Mouse (Mus musculus): Measurements from ENCODE around the gene Tdrd9. TPM values are rescaled to one million over a fixed set of nuclear protein-coding genes. Genes with fewer than 3 reads are reported as not detected.
A peak's percentile ranks its signal among the peaks of the same experiment; 100 is the strongest.

Gene Tdrd9
- total RNA-seq (2021), result under 1 TPM in 1 of 2 experiments, not detected in 1; 0.09 TPM
- polyA plus RNA-seq (2012; rRNA removed), result 0.10 and 0.15 TPM in 2 replicates
- long read RNA-seq, result 0 reads

DNA sequence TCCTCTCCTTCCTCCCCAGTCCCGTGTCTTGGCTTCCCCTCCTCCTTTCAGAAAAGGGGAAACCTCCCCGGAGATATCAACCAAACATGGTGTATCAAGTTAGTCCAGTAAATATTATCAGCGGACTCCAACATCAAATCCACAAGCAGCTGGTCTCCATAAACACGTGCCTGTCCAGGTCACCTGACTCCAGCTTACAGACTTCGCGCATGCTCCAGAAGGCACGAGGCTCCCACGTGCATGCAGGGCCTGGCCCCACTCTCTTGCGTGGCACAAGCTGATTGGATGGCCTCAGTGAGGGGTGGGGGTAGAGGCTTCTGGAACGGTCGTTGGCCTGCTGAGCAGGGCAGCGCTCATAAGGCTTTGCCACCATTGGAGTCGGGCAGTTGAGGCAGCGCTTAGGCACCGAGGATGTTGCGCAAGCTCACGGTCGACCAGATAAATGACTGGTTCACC is at the start of gene Tdrd9:
Gene Tdrd9 (plus strand): TSS at position 329 of the 456 bp plus-strand sequence.
- no peak within 1 kb of the TSS for H3K4me3 ChIP-seq
- intact Hi-C loops (cut with DNase I), result no loop called here
- no peak for DNase-seq
- no peak within 1 kb of the TSS for H3K27ac ChIP-seq
- no peaks in the 10 kb centered on the region; the same call in 1 of the 2 replicates for H3K79me2 ChIP-seq (replicated peaks; ENCODE audit: control insufficient read depth, insufficient read depth, low read length)
- H3K9ac ChIP-seq (ENCODE audit: low read depth, low read length), result no peak within 1 kb of the TSS
- WGBS, result 80% methylated on average over 18 of the region's 18 CpGs
- H3K27me3 ChIP-seq (ENCODE audit: control insufficient read depth, insufficient read depth, low read length), result no peaks in the 10 kb centered on the region
- no peaks in the 10 kb centered on the region for H3K4me1 ChIP-seq (ENCODE audit: control insufficient read depth, insufficient read depth, low read length)
- TF ChIP-seq EP300 (IDR thresholded peaks at IDR 0.05; ENCODE audit: insufficient read depth, low read depth, low read length) (no peak), CTCF (IDR thresholded peaks at IDR 0.05) (no peak), POLR2A (IDR thresholded peaks at IDR 0.05; ENCODE audit: insufficient read depth, low read depth, low read length) (no peak)
- H3K36me3 ChIP-seq (ENCODE audit: control insufficient read depth, insufficient read depth, low read length), result no peaks in the 10 kb centered on the region

DNA sequence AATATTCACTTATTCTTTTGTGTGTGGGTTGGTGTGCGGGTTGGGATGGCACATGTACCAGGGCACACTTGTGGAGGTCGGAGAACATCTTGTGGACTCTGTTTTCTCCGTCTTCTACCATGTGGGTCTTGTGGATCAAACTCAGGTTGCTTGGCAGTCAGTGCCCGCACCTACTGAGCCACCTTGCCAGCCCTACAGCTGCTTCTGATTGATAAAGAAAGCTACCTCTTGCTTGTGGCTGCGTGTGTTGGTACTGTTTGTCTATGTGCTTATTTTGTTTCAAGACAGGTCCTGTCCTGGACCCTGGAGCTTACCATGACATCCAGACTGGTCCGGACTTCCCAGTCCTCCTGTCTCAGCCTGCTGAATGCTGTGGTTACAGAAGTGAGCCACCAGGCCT is 48.2 kb upstream of the Tdrd9 start:
- 84% methylated on average over 6 of the region's 6 CpGs for WGBS
- Histone ChIP-seq H3K27me3 (ENCODE audit: control insufficient read depth, insufficient read depth, low read length) (no peaks in the 10 kb centered on the region), H3K9ac (ENCODE audit: low read depth, low read length) (no peak overlapping the region), H3K36me3 (ENCODE audit: control insufficient read depth, insufficient read depth, low read length) (no peaks in the 10 kb centered on the region), H3K79me2 (replicated peaks; ENCODE audit: control insufficient read depth, insufficient read depth, low read length) (no peaks in the 10 kb centered on the region), H3K4me1 (ENCODE audit: control insufficient read depth, insufficient read depth, low read length) (no peaks in the 10 kb centered on the region), H3K4me3 (no peak overlapping the region), H3K27ac (no peak overlapping the region)
- TF ChIP-seq CTCF (IDR thresholded peaks at IDR 0.05) (no peak), EP300 (IDR thresholded peaks at IDR 0.05; ENCODE audit: insufficient read depth, low read depth, low read length) (no peak), POLR2A (IDR thresholded peaks at IDR 0.05; ENCODE audit: insufficient read depth, low read depth, low read length) (no peak)
- intact Hi-C loops (cut with DNase I), result no loop called here
- DNase-seq, result no peak

DNA sequence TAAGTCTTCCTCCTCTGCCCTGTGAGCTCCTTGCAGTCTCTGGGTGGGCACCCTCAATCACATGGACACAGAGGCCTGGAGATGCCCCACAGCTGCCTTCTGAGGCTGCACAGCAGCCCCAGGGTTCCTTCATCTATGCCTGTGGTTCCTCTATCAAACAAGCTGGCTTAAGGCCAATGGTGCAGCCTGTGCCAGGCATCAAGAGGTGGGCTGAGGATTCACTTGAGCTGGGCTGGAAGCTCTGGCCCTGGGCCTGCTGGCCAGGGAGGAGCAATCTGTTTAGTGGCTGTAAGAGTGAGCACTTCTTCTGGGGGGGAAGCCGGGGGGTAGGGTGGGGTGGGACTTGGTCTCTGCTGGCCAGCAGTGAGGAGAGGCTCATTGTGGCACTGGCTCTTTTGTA is 44.0 kb upstream of the Tdrd9 start:
- intact Hi-C loops (cut with DNase I), result no loop called here
- H3K79me2 ChIP-seq (replicated peaks; ENCODE audit: control insufficient read depth, insufficient read depth, low read length), result no peaks in the 10 kb centered on the region
- TF ChIP-seq POLR2A (IDR thresholded peaks at IDR 0.05; ENCODE audit: insufficient read depth, low read depth, low read length) (no peak), CTCF (IDR thresholded peaks at IDR 0.05) (no peak), EP300 (IDR thresholded peaks at IDR 0.05; ENCODE audit: insufficient read depth, low read depth, low read length) (no peak)
- no peak overlapping the region for H3K4me3 ChIP-seq
- peak; percentile 17 to 37 for DNase-seq
- H3K27ac ChIP-seq, result no peak overlapping the region
- no peak overlapping the region for H3K9ac ChIP-seq (ENCODE audit: low read depth, low read length)
- H3K27me3 ChIP-seq (ENCODE audit: control insufficient read depth, insufficient read depth, low read length), result no peaks in the 10 kb centered on the region
- H3K4me1 ChIP-seq (ENCODE audit: control insufficient read depth, insufficient read depth, low read length), result no peaks in the 10 kb centered on the region; the same call in 1 of the 2 replicates
- 40% methylated on average over 1 of the region's 1 CpGs for WGBS
- H3K36me3 ChIP-seq (ENCODE audit: control insufficient read depth, insufficient read depth, low read length), result no peaks in the 10 kb centered on the region

DNA sequence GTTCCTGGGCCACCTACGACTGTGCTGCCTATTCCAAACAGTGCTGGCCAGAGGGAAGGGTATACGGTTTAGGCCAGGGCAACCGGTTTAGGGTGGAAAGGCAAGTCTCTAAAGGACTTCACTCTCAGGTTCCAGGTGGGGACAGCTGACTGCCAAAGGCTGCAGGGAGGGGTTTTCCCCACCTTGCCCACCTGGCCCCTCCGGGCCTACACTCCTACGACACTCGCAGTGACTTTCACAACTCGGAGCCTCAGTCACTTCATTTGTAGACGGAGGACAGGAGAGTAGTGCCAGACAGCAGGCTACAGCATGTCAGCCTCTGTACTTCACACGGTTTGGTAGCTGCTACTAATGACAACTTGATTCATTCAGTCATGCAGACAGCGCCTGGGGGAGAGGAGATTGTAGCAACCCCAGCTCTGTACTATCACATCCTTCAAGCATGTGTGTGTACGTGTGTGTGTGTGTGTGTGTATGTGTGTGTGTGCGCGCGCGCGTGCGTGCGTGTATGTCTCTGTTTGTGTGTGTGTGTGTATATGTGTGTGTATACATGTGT is 42.9 kb upstream of the Tdrd9 start:
- 90% methylated on average over 18 of the region's 18 CpGs for WGBS
- peaks cover 8% of the 10 kb centered on the region for H3K4me1 ChIP-seq (ENCODE audit: control insufficient read depth, insufficient read depth, low read length)
- no peaks in the 10 kb centered on the region for H3K36me3 ChIP-seq (ENCODE audit: control insufficient read depth, insufficient read depth, low read length)
- H3K79me2 ChIP-seq (replicated peaks; ENCODE audit: control insufficient read depth, insufficient read depth, low read length), result no peaks in the 10 kb centered on the region
- TF ChIP-seq EP300 (IDR thresholded peaks at IDR 0.05; ENCODE audit: insufficient read depth, low read depth, low read length), result no peak
- TF ChIP-seq POLR2A (IDR thresholded peaks at IDR 0.05; ENCODE audit: insufficient read depth, low read depth, low read length), result no peak
- TF ChIP-seq CTCF (IDR thresholded peaks at IDR 0.05), result no peak
- H3K9ac ChIP-seq (ENCODE audit: low read depth, low read length), result no peak overlapping the region
- no peak overlapping the region for H3K27ac ChIP-seq
- no peak for DNase-seq
- H3K27me3 ChIP-seq (ENCODE audit: control insufficient read depth, insufficient read depth, low read length), result no peaks in the 10 kb centered on the region
- intact Hi-C loops (cut with DNase I), result no loop called here
- H3K4me3 ChIP-seq, result no peak overlapping the region

DNA sequence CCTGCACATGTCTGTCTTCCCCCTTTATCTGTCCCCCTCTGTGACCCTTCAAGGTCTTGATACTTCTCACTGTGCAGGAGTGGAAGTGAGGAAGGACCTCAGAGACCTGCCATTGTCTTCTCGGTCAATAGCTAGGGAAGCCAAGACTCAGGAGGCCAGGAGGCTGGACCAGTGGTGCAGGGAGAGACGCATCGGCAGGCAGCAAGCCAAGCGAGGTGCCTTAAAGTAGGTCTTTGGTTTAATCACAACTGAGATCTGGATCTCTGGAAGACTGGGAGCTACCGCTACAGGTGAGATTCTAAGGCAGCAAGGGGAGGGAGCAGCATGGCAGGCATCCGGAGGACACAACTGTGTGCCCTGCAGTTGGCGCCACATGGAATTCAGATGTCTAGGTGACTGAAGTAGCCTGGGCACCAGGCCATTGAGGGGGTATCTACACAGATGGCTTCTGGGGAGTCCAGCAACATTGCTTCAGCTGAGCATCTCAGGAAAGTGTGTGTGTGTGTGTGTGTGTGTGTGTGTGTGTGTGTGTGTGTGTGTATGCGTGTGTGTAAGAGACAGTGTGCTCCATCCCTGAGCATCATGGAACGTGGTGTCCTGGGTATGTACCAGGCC is 39.8 kb upstream of the Tdrd9 start:
- Histone ChIP-seq H3K79me2 (replicated peaks; ENCODE audit: control insufficient read depth, insufficient read depth, low read length) (no peaks in the 10 kb centered on the region), H3K27me3 (ENCODE audit: control insufficient read depth, insufficient read depth, low read length) (no peaks in the 10 kb centered on the region), H3K4me1 (ENCODE audit: control insufficient read depth, insufficient read depth, low read length) (peaks cover 14% of the 10 kb centered on the region), H3K4me3 (no peak overlapping the region), H3K27ac (no peak overlapping the region), H3K9ac (ENCODE audit: low read depth, low read length) (no peak overlapping the region), H3K36me3 (ENCODE audit: control insufficient read depth, insufficient read depth, low read length) (no peaks in the 10 kb centered on the region)
- no peak for DNase-seq
- WGBS, result 73% methylated on average over 9 of the region's 9 CpGs
- TF ChIP-seq EP300 (IDR thresholded peaks at IDR 0.05; ENCODE audit: insufficient read depth, low read depth, low read length) (no peak), POLR2A (IDR thresholded peaks at IDR 0.05; ENCODE audit: insufficient read depth, low read depth, low read length) (no peak), CTCF (IDR thresholded peaks at IDR 0.05) (no peak)
- intact Hi-C loops (cut with DNase I), result no loop called here

DNA sequence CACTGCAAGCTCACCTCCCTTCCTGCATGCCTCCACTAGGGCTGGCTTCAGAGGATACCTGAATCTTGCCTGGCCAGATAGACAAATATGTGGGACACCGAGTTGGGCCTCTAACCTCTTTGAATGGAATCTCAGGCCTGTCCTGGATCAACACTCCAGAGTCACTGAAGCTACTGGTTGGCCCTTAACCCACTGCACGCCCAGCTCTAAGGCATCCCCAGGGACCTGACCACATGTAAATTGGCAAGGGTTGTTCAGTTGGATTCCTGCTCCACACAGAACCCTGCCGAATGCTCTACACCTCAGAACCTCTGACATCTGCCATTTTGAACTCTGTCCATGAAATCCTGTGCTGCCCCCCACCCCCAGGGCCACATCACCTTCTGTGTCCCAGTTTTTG is 38.8 kb upstream of the Tdrd9 start:
- TF ChIP-seq CTCF (IDR thresholded peaks at IDR 0.05), result no peak
- no peak for TF ChIP-seq POLR2A (IDR thresholded peaks at IDR 0.05; ENCODE audit: insufficient read depth, low read depth, low read length)
- no peak for TF ChIP-seq EP300 (IDR thresholded peaks at IDR 0.05; ENCODE audit: insufficient read depth, low read depth, low read length)
- peak overlapping the region; percentile 15; the same call in 1 of the 2 replicates for H3K27ac ChIP-seq
- H3K4me1 ChIP-seq (ENCODE audit: control insufficient read depth, insufficient read depth, low read length), result peaks cover 14% of the 10 kb centered on the region
- no peaks in the 10 kb centered on the region for H3K36me3 ChIP-seq (ENCODE audit: control insufficient read depth, insufficient read depth, low read length)
- WGBS, result 40% methylated on average over 3 of the region's 3 CpGs
- DNase-seq, result no peak
- H3K4me3 ChIP-seq, result no peak overlapping the region
- H3K9ac ChIP-seq (ENCODE audit: low read depth, low read length), result no peak overlapping the region
- intact Hi-C loops (cut with DNase I), result no loop called here
- H3K27me3 ChIP-seq (ENCODE audit: control insufficient read depth, insufficient read depth, low read length), result no peaks in the 10 kb centered on the region
- H3K79me2 ChIP-seq (replicated peaks; ENCODE audit: control insufficient read depth, insufficient read depth, low read length), result no peaks in the 10 kb centered on the region
